In the genomic region with DNA sequence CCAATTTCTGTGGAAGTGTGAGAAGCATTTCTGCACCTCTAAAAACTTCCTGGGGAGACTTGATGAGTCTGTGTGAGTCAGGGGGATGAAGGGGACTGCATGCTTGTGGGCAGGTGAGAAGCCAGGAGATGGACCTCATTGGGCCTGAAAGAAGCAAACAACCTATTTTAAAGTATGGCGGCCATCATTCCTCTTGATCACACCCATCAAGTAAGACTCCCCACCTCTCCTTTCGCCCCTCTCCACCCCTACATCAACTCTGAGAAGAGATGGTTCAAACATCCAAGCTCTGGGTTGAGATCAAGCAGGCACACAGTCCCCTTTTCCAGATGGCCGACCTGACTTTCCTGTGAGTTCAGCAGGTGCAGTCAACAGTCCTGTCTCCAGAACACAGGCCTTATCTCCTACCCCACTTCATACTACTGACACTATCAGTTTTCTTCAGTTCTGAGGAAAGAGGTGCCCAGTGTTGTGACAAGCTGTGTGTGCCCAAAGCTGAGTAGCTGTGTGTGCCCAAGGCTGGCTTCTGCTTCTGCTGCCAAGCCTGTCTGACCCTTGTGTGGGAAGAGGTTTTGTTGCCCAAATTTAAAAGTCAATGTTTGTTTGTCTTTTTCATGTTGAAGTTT, we compare ENCODE assay signal across 1 mouse cellular context.
TF ChIP-seq lines count a peak whose summit lies in the region.

No protein-coding gene starts in this region.

TF ChIP-seq in MEL, 35 proteins besides CTCF, POLR2A, EP300 and RAD21:
- TF ChIP-seq CHD2 (IDR thresholded peaks at IDR 0.05; ENCODE audit: low read length) (no peak), TCF12 (IDR thresholded peaks at IDR 0.05; ENCODE audit: low read depth, low read length) (peak; percentile 26; the same call in 1 of the 2 replicates), USF2 (IDR thresholded peaks at IDR 0.05; ENCODE audit: borderline replicate concordance in 1 of 2, insufficient read depth in 1 of 2, low read depth in 1 of 2, low read length in 2 of 2) (no peak)
